Mouse (Mus musculus): ENCODE data around the gene Agtr1a. TPM values are rescaled to one million over a fixed set of nuclear protein-coding genes. Genes with fewer than 3 reads are reported as not detected.
A peak's percentile ranks its signal among the peaks of the same experiment; 100 is the strongest.

Gene Agtr1a
- polyA plus RNA-seq, 1 experiment from 2014 or later = 0.78 TPM

GRCm38 (mm10) chr13:30337646-30338045, 1.4 kb downstream of the Agtr1a start:
- no peak overlapping the region for H3K9ac ChIP-seq (replicated peaks; ENCODE audit: low read length)
- ATAC-seq (ENCODE audit: low FRiP score, low TSS enrichment) (no peak), DNase-seq (no peak)
- H3K27ac ChIP-seq (replicated peaks; ENCODE audit: low read depth, low read length) = no peak overlapping the region
- H3K9me3 ChIP-seq (ENCODE audit: control insufficient read depth, low read length) = no peaks in the 10 kb centered on the region
- no peak overlapping the region for H3K4me2 ChIP-seq (ENCODE audit: low read length)
- 0 out of 2 replicates have a peak, but pooled peaks cover 7% of the 10 kb centered on the region for H3K4me1 ChIP-seq (ENCODE audit: control insufficient read depth, insufficient read depth, low read length)
- WGBS = 89% methylated on average over 7 of the region's 7 CpGs
- H3K36me3 ChIP-seq (ENCODE audit: control insufficient read depth, insufficient read depth, low read length) = no peaks in the 10 kb centered on the region
- no peak overlapping the region for H3K4me3 ChIP-seq (replicated peaks; ENCODE audit: low read depth, low read length)
- H3K27me3 ChIP-seq (ENCODE audit: control insufficient read depth, insufficient read depth, low read length) = no peaks in the 10 kb centered on the region

GRCm38 (mm10) chr13:30338576-30338975, 2.3 kb downstream of the Agtr1a start:
- DNase-seq (no peak), ATAC-seq (ENCODE audit: low FRiP score, low TSS enrichment) (no peak)
- Histone ChIP-seq H3K27ac (replicated peaks; ENCODE audit: low read depth, low read length) (no peak overlapping the region), H3K9ac (replicated peaks; ENCODE audit: low read length) (no peak overlapping the region), H3K4me3 (replicated peaks; ENCODE audit: low read depth, low read length) (no peak overlapping the region), H3K4me1 (ENCODE audit: control insufficient read depth, insufficient read depth, low read length) (0 out of 2 replicates have a peak, but pooled peaks cover 7% of the 10 kb centered on the region), H3K27me3 (ENCODE audit: control insufficient read depth, insufficient read depth, low read length) (no peaks in the 10 kb centered on the region), H3K36me3 (ENCODE audit: control insufficient read depth, insufficient read depth, low read length) (no peaks in the 10 kb centered on the region), H3K9me3 (ENCODE audit: control insufficient read depth, low read length) (no peaks in the 10 kb centered on the region), H3K4me2 (ENCODE audit: low read length) (no peak overlapping the region)
- 88% methylated on average over 5 of the region's 5 CpGs for WGBS

DNA sequence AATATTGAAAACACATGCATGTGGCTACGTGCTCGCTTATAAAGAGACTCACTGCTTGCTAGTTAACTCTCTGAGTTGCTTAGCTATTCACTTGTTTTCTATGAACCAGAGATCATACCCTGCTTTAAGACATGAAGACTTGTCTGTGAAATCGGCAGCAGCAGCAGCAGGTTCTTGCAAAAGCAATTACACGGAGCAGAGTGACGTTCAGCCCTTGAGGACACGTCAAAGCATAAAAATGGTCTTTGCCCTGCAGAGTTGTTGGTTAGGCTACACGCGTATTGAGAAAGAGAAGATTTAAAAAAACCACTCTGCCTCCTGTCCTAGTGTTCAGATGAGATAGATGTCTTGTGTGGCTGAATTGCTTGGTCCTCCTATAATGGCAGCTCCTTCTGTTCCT, 3.7 kb downstream of the Agtr1a start:
- no peak overlapping the region for H3K9ac ChIP-seq (replicated peaks; ENCODE audit: low read length)
- no peak overlapping the region for H3K4me3 ChIP-seq (replicated peaks; ENCODE audit: low read depth, low read length)
- H3K4me2 ChIP-seq (ENCODE audit: low read length) = no peak overlapping the region
- DNase-seq = no peak
- WGBS = 61% methylated on average over 8 of the region's 8 CpGs
- H3K9me3 ChIP-seq (ENCODE audit: control insufficient read depth, low read length) = no peaks in the 10 kb centered on the region
- H3K36me3 ChIP-seq (ENCODE audit: control insufficient read depth, insufficient read depth, low read length) = no peaks in the 10 kb centered on the region
- ATAC-seq (ENCODE audit: low FRiP score, low TSS enrichment) = no peak
- H3K27ac ChIP-seq (replicated peaks; ENCODE audit: low read depth, low read length) = no peak overlapping the region
- 0 out of 2 replicates have a peak, but pooled peaks cover 7% of the 10 kb centered on the region for H3K4me1 ChIP-seq (ENCODE audit: control insufficient read depth, insufficient read depth, low read length)
- H3K27me3 ChIP-seq (ENCODE audit: control insufficient read depth, insufficient read depth, low read length) = no peaks in the 10 kb centered on the region

GRCm38 (mm10) chr13:30341987-30342898, 6.0 kb downstream of the Agtr1a start:
- Histone ChIP-seq H3K9me3 (ENCODE audit: control insufficient read depth, low read length) (no peaks in the 10 kb centered on the region), H3K27me3 (ENCODE audit: control insufficient read depth, insufficient read depth, low read length) (no peaks in the 10 kb centered on the region), H3K4me3 (replicated peaks; ENCODE audit: low read depth, low read length) (no peak overlapping the region), H3K36me3 (ENCODE audit: control insufficient read depth, insufficient read depth, low read length) (no peaks in the 10 kb centered on the region), H3K4me2 (ENCODE audit: low read length) (no peak overlapping the region), H3K27ac (replicated peaks; ENCODE audit: low read depth, low read length) (no peak overlapping the region), H3K4me1 (ENCODE audit: control insufficient read depth, insufficient read depth, low read length) (no peaks in the 10 kb centered on the region), H3K9ac (replicated peaks; ENCODE audit: low read length) (no peak overlapping the region)
- DNase-seq (peak; percentile 53), ATAC-seq (ENCODE audit: low FRiP score, low TSS enrichment) (peak; percentile 82; the same call in 1 of the 2 replicates)
- WGBS = 59% methylated on average over 19 of the region's 19 CpGs

DNA sequence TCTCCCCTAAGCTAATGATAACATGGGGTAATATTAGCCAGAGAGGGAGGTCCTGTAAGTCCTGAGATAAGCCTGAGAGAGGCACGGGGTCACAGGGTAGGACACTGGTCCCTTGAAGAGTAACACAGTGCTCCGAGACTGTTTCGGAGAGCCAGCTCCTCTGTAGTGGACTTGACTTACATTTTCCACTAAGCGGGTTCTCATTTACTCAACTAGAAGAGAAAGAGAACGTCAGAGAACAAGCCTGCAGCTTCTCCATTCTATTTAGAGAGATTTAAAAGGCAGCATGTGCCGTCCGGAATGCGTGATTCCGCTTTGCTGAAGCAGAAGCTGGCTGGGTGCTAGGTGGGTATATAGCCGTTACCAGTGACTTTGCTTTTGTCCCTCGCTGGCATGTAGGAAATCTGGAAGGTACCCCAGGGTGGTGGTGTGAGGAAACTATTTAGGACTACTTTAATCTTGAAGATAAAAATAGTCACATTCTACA, 9.2 kb downstream of the Agtr1a start:
- Histone ChIP-seq H3K27ac (replicated peaks; ENCODE audit: low read depth, low read length) (no peak overlapping the region), H3K4me1 (ENCODE audit: control insufficient read depth, insufficient read depth, low read length) (no peaks in the 10 kb centered on the region), H3K4me3 (replicated peaks; ENCODE audit: low read depth, low read length) (no peak overlapping the region), H3K4me2 (ENCODE audit: low read length) (no peak overlapping the region), H3K9me3 (ENCODE audit: control insufficient read depth, low read length) (no peaks in the 10 kb centered on the region), H3K36me3 (ENCODE audit: control insufficient read depth, insufficient read depth, low read length) (no peaks in the 10 kb centered on the region), H3K9ac (replicated peaks; ENCODE audit: low read length) (no peak overlapping the region), H3K27me3 (ENCODE audit: control insufficient read depth, insufficient read depth, low read length) (no peaks in the 10 kb centered on the region)
- 90% methylated on average over 11 of the region's 11 CpGs for whole genome bisulfite sequencing
- no peak for ATAC-seq (ENCODE audit: low FRiP score, low TSS enrichment)
- DNase-seq = no peak

- Histone ChIP-seq H3K27ac (replicated peaks; ENCODE audit: low read depth, low read length) (no peak overlapping the region), H3K4me3 (replicated peaks; ENCODE audit: low read depth, low read length) (no peak overlapping the region), H3K9me3 (ENCODE audit: control insufficient read depth, low read length) (no peaks in the 10 kb centered on the region), H3K9ac (replicated peaks; ENCODE audit: low read length) (no peak overlapping the region), H3K27me3 (ENCODE audit: control insufficient read depth, insufficient read depth, low read length) (no peaks in the 10 kb centered on the region), H3K4me1 (ENCODE audit: control insufficient read depth, insufficient read depth, low read length) (no peaks in the 10 kb centered on the region), H3K36me3 (ENCODE audit: control insufficient read depth, insufficient read depth, low read length) (no peaks in the 10 kb centered on the region), H3K4me2 (ENCODE audit: low read length) (no peak overlapping the region)
- DNase-seq = no peak
- no peak for ATAC-seq (ENCODE audit: low FRiP score, low TSS enrichment)
- WGBS = 90% methylated on average over 4 of the region's 4 CpGs
Observed at GRCm38 (mm10) chr13:30346881-30347280, 10.6 kb downstream of the Agtr1a start.

- no peaks in the 10 kb centered on the region for H3K9me3 ChIP-seq (ENCODE audit: control insufficient read depth, low read length)
- ATAC-seq (ENCODE audit: low FRiP score, low TSS enrichment) = no peak
- H3K4me1 ChIP-seq (ENCODE audit: control insufficient read depth, insufficient read depth, low read length) = no peaks in the 10 kb centered on the region
- H3K27me3 ChIP-seq (ENCODE audit: control insufficient read depth, insufficient read depth, low read length) = no peaks in the 10 kb centered on the region
- H3K4me3 ChIP-seq (replicated peaks; ENCODE audit: low read depth, low read length) = no peak overlapping the region
- no peak overlapping the region for H3K9ac ChIP-seq (replicated peaks; ENCODE audit: low read length)
- H3K4me2 ChIP-seq (ENCODE audit: low read length) = no peak overlapping the region
- no peaks in the 10 kb centered on the region for H3K36me3 ChIP-seq (ENCODE audit: control insufficient read depth, insufficient read depth, low read length)
- H3K27ac ChIP-seq (replicated peaks; ENCODE audit: low read depth, low read length) = no peak overlapping the region
- no peak for DNase-seq
Observed at GRCm38 (mm10) chr13:30348306-30348705, 12.1 kb downstream of the Agtr1a start.

GRCm38 (mm10) chr13:30351966-30352365, 15.7 kb downstream of the Agtr1a start:
- no peaks in the 10 kb centered on the region for H3K9me3 ChIP-seq (ENCODE audit: control insufficient read depth, low read length)
- ATAC-seq (ENCODE audit: low FRiP score, low TSS enrichment) = no peak
- H3K4me3 ChIP-seq (replicated peaks; ENCODE audit: low read depth, low read length) = no peak overlapping the region
- H3K9ac ChIP-seq (replicated peaks; ENCODE audit: low read length) = no peak overlapping the region
- 31% methylated on average over 13 of the region's 13 CpGs for WGBS
- H3K4me1 ChIP-seq (ENCODE audit: control insufficient read depth, insufficient read depth, low read length) = no peaks in the 10 kb centered on the region
- H3K36me3 ChIP-seq (ENCODE audit: control insufficient read depth, insufficient read depth, low read length) = no peaks in the 10 kb centered on the region
- DNase-seq = no peak
- no peak overlapping the region for H3K4me2 ChIP-seq (ENCODE audit: low read length)
- no peaks in the 10 kb centered on the region for H3K27me3 ChIP-seq (ENCODE audit: control insufficient read depth, insufficient read depth, low read length)
- no peak overlapping the region for H3K27ac ChIP-seq (replicated peaks; ENCODE audit: low read depth, low read length)
